Mouse (Mus musculus) c-Kit-positive CD71-negative TER-119-negative erythroid progenitor cells, embryonic 14.5 days (primary cell): Measurements from ENCODE around the gene Slc35a1.

ENCODE experiments used
- DNase-seq: peaks from one replicate; pipeline ENCODE4 v3.0.0-alpha.2; 2013; ENCODE audit warnings: low read depth

Slc35a1 gene

GRCm38 (mm10) chr4:34653179-34653578, 34.1 kb downstream of the Slc35a1 start:
- no peak for DNase-seq

- DNase-seq: no peak
These were observed 42.5 kb downstream of the Slc35a1 start for GRCm38 (mm10) chr4:34644779-34645178.

GRCm38 (mm10) chr4:34640731-34641130, 46.5 kb downstream of the Slc35a1 start:
- DNase-seq: no peak

- no peak for DNase-seq
These were observed 47.4 kb downstream of the Slc35a1 start for GRCm38 (mm10) chr4:34639745-34640364.

GRCm38 (mm10) chr4:34637851-34638250, 49.4 kb downstream of the Slc35a1 start:
- DNase-seq: no peak

- no peak for DNase-seq
These were observed 49.9 kb downstream of the Slc35a1 start for GRCm38 (mm10) chr4:34637386-34637785.

GRCm38 (mm10) chr4:34636036-34636435, 51.2 kb downstream of the Slc35a1 start:
- no peak for DNase-seq

- no peak for DNase-seq
These were observed 53.1 kb downstream of the Slc35a1 start for GRCm38 (mm10) chr4:34634129-34634528.

GRCm38 (mm10) chr4:34629956-34630355, 57.3 kb downstream of the Slc35a1 start:
- no peak for DNase-seq

- no peak for DNase-seq
These were observed 60.8 kb downstream of the Slc35a1 start for GRCm38 (mm10) chr4:34626401-34626800.

- no peak for DNase-seq
These were observed 61.7 kb downstream of the Slc35a1 start for GRCm38 (mm10) chr4:34625556-34625955.

- no peak for DNase-seq
These were observed 71.1 kb downstream of the Slc35a1 start for GRCm38 (mm10) chr4:34616146-34616545.

- DNase-seq: peak; percentile 5
These were observed 71.9 kb downstream of the Slc35a1 start for GRCm38 (mm10) chr4:34615303-34615702.

- DNase-seq: peak; percentile 86
These were observed 72.6 kb downstream of the Slc35a1 start, which contains the start of the genes Orc3 and Rars2 for GRCm38 (mm10) chr4:34614630-34615094. Gene Orc3, minus strand, starts transcription at chr4:34614944. Gene Rars2, plus strand, starts transcription at chr4:34614957.

GRCm38 (mm10) chr4:34613571-34614145, 73.6 kb downstream of the Slc35a1 start:
- peak; percentile 7 for DNase-seq
